Mouse (Mus musculus): ENCODE measurements around the gene Majin.

- peak; percentile 31 for TF ChIP-seq POLR2AphosphoS2 (IDR thresholded peaks at IDR 0.05; ENCODE audit: insufficient read length, low read depth)
- no peak for TF ChIP-seq MYOG (IDR thresholded peaks at IDR 0.05; ENCODE audit: control insufficient read depth in 1 of 3, insufficient read depth in 1 of 3, insufficient read length in 2 of 3, low read depth in 2 of 3)
- no peak for TF ChIP-seq POLR2A (IDR thresholded peaks at IDR 0.05; ENCODE audit: insufficient read length, low read depth)
- no peak for TF ChIP-seq E2F4 (IDR thresholded peaks at IDR 0.05; ENCODE audit: insufficient read depth)
- TF ChIP-seq TCF3 (IDR thresholded peaks at IDR 0.05; ENCODE audit: insufficient read length, low read depth), result no peak
- TF ChIP-seq MAX (IDR thresholded peaks at IDR 0.05; ENCODE audit: low read depth), result no peak
- TF ChIP-seq USF1 (IDR thresholded peaks at IDR 0.05; ENCODE audit: low read depth), result no peak
- TF ChIP-seq SRF (IDR thresholded peaks at IDR 0.05; ENCODE audit: control insufficient read depth, insufficient read length, low read depth), result no peak
- no peak for TF ChIP-seq MYOD1 (IDR thresholded peaks at IDR 0.05; ENCODE audit: control insufficient read depth in 1 of 3, insufficient read length in 2 of 3, low read depth in 2 of 3)
- no peak for TF ChIP-seq TCF12 (IDR thresholded peaks at IDR 0.05; ENCODE audit: insufficient read depth, poor library complexity, severe bottlenecking)
- no peak for TF ChIP-seq CEBPB (IDR thresholded peaks at IDR 0.05; ENCODE audit: insufficient read depth, poor library complexity, severe bottlenecking)
- TF ChIP-seq REST (IDR thresholded peaks at IDR 0.05; ENCODE audit: insufficient read depth, insufficient read length), result no peak
Measured at GRCm38 (mm10) chr19:6226763-6227162, 42.6 kb downstream of the Majin start.
